Mouse (Mus musculus) limb, embryonic 14.5 days (tissue): ENCODE measurements at regions not wholly inside any gene's neighbourhood (a gene's known extent, or its start where the extent isn't known, plus 50 kb on each side); places are given as distances from the start of the nearest gene placed in this dataset.

ENCODE experiments used
- ATAC-seq: fragments of 200-750 bp; cut with Nextera tagmentation; 2 replicates; pipeline ENCODE4 v1.8.0; 2017; ENCODE audit warnings: low read depth, moderate number of reproducible peaks, moderate TSS enrichment; ENCODE audit not compliant: low FRiP score
- DNase-seq: peaks from one replicate; pipeline ENCODE4 v3.0.0-alpha.2; 2015; ENCODE audit warnings: low spot score
- H3K27ac ChIP-seq: fragments of 300-500 bp; sonication (generic); replicated peaks from 2 replicates; pipeline ENCODE4 v1.5.1; 2014; ENCODE audit warnings: low read depth, mild to moderate bottlenecking, low read length, moderate library complexity, mixed read lengths
- H3K27me3 ChIP-seq: fragments of 300-500 bp; sonication (generic); 2 replicates; pipeline ENCODE4 v1.6.1; 2014; ENCODE audit warnings: low read length, mixed read lengths; ENCODE audit not compliant: control insufficient read depth, insufficient read depth
- H3K36me3 ChIP-seq: fragments of 300-500 bp; sonication (generic); 2 replicates; pipeline ENCODE4 v1.6.1; 2014; ENCODE audit warnings: mild to moderate bottlenecking, low read length, moderate library complexity, mixed read lengths; ENCODE audit not compliant: control insufficient read depth, insufficient read depth
- H3K4me1 ChIP-seq: fragments of 300-500 bp; sonication (generic); 2 replicates; pipeline ENCODE4 v1.6.1; 2014; ENCODE audit warnings: antibody characterized with exemption, low read length, mixed read lengths; ENCODE audit not compliant: control insufficient read depth, insufficient read depth
- H3K4me2 ChIP-seq: fragments of 300-500 bp; sonication (generic); replicated peaks from 2 replicates; pipeline ENCODE4 v1.6.1; 2014; ENCODE audit warnings: low read depth, mild to moderate bottlenecking, low read length, moderate library complexity; ENCODE audit not compliant: severe bottlenecking
- H3K4me3 ChIP-seq: fragments of 300-500 bp; sonication (generic); replicated peaks from 2 replicates; pipeline ENCODE4 v1.5.1; 2014; ENCODE audit warnings: low read length
- H3K9ac ChIP-seq: fragments of 300-500 bp; sonication (generic); 2 replicates; pipeline ENCODE4 v1.6.1; 2014; ENCODE audit warnings: mild to moderate bottlenecking, low read depth, low read length, moderate library complexity; ENCODE audit not compliant: severe bottlenecking
- H3K9me3 ChIP-seq: fragments of 300-500 bp; sonication (generic); 2 replicates; pipeline ENCODE4 v1.6.1; 2016; ENCODE audit warnings: low read length; ENCODE audit not compliant: control insufficient read depth
- POLR2A ChIP-seq: fragments of 200-500 bp; IDR thresholded peaks from 2 replicates; pipeline ENCODE4 v1.8.0; 2012; ENCODE audit warnings: inconsistent platforms, mild to moderate bottlenecking, moderate library complexity, borderline replicate concordance; ENCODE audit not compliant: insufficient read depth, insufficient read length; ENCODE audit errors: extremely low read depth
- WGBS: fragments of 180-500 bp; shearing (Covaris S2); extraction: QIAGEN DNeasy Blood & Tissue Kit; methylation state at CpG from one replicate; pipeline ENCODE4 v1.1.7; 2014; 5-methylcytosine and 5-hydroxymethylcytosine counted together

- ATAC-seq (no peak), DNase-seq (no peak)
- no peaks in the 10 kb centered on the region for H3K27me3 ChIP-seq
- no peak overlapping the region for H3K27ac ChIP-seq
- no peak overlapping the region for H3K4me3 ChIP-seq
- 30% methylated on average over 2 of the region's 2 CpGs for WGBS
- H3K36me3 ChIP-seq = no peaks in the 10 kb centered on the region
- no peak overlapping the region for H3K4me2 ChIP-seq
- TF ChIP-seq POLR2A = no peak
- no peak overlapping the region for H3K9ac ChIP-seq
- no peaks in the 10 kb centered on the region for H3K9me3 ChIP-seq
- no peaks in the 10 kb centered on the region for H3K4me1 ChIP-seq
Measured at GRCm38 (mm10) chr3:60388593-60388992, 84.0 kb upstream of the Mbnl1 start.

- no peak overlapping the region for H3K27ac ChIP-seq
- H3K9me3 ChIP-seq = no peaks in the 10 kb centered on the region
- H3K4me2 ChIP-seq = no peak overlapping the region
- H3K9ac ChIP-seq = no peak overlapping the region
- H3K27me3 ChIP-seq = no peaks in the 10 kb centered on the region
- no peaks in the 10 kb centered on the region for H3K36me3 ChIP-seq
- no peaks in the 10 kb centered on the region for H3K4me1 ChIP-seq
- ATAC-seq (no peak), DNase-seq (no peak)
- no peak overlapping the region for H3K4me3 ChIP-seq
- 54% methylated on average over 2 of the region's 2 CpGs for WGBS
- TF ChIP-seq POLR2A = no peak
Measured at GRCm38 (mm10) chr3:60389032-60389431, 83.6 kb upstream of the Mbnl1 start.

- Histone ChIP-seq H3K9me3 (no peaks in the 10 kb centered on the region), H3K4me1 (no peaks in the 10 kb centered on the region), H3K4me3 (no peak overlapping the region), H3K27me3 (no peaks in the 10 kb centered on the region), H3K9ac (no peak overlapping the region), H3K27ac (no peak overlapping the region), H3K4me2 (no peak overlapping the region), H3K36me3 (no peaks in the 10 kb centered on the region)
- DNase-seq (no peak), ATAC-seq (no peak)
- 80% methylated on average over 4 of the region's 4 CpGs for WGBS
- TF ChIP-seq POLR2A = no peak
Measured at GRCm38 (mm10) chr3:60395299-60395698, 77.3 kb upstream of the Mbnl1 start.

- 73% methylated on average over 3 of the region's 3 CpGs for WGBS
- H3K4me3 ChIP-seq = no peak overlapping the region
Measured at GRCm38 (mm10) chr3:60396971-60397370, 75.7 kb upstream of the Mbnl1 start.

GRCm38 (mm10) chr3:60398796-60399195 lies 73.8 kb upstream of the Mbnl1 start:
- no peak overlapping the region for H3K27ac ChIP-seq
- H3K4me1 ChIP-seq = no peaks in the 10 kb centered on the region
- no peak overlapping the region for H3K4me3 ChIP-seq
- TF ChIP-seq POLR2A = no peak
- no peak overlapping the region for H3K9ac ChIP-seq
- no peak for ATAC-seq
- no peaks in the 10 kb centered on the region for H3K36me3 ChIP-seq
- no peak for DNase-seq
- H3K4me2 ChIP-seq = no peak overlapping the region
- H3K27me3 ChIP-seq = no peaks in the 10 kb centered on the region
- no peaks in the 10 kb centered on the region for H3K9me3 ChIP-seq

More at GRCm38 (mm10) chr3:60396971-60397370, 75.7 kb upstream of the Mbnl1 start:
- H3K27ac ChIP-seq = no peak overlapping the region
- H3K9ac ChIP-seq = no peak overlapping the region
- DNase-seq (no peak), ATAC-seq (no peak)
- H3K9me3 ChIP-seq = no peaks in the 10 kb centered on the region
- H3K4me1 ChIP-seq = no peaks in the 10 kb centered on the region
- no peaks in the 10 kb centered on the region for H3K27me3 ChIP-seq
- H3K36me3 ChIP-seq = no peaks in the 10 kb centered on the region
- no peak for TF ChIP-seq POLR2A
- H3K4me2 ChIP-seq = no peak overlapping the region

GRCm38 (mm10) chr3:60402251-60402830 lies 70.3 kb upstream of the Mbnl1 start:
- no peak for ATAC-seq
- H3K4me3 ChIP-seq = no peak overlapping the region
- no peaks in the 10 kb centered on the region for H3K27me3 ChIP-seq
- H3K4me2 ChIP-seq = no peak overlapping the region
- no peak for DNase-seq
- WGBS = 71% methylated on average over 5 of the region's 5 CpGs
- no peak overlapping the region for H3K27ac ChIP-seq
- H3K4me1 ChIP-seq = no peaks in the 10 kb centered on the region
- no peak for TF ChIP-seq POLR2A
- H3K9me3 ChIP-seq = no peaks in the 10 kb centered on the region
- H3K9ac ChIP-seq = no peak overlapping the region
- H3K36me3 ChIP-seq = no peaks in the 10 kb centered on the region
